Mouse (Mus musculus): ENCODE data around the gene Col19a1.

Gene Col19a1

DNA sequence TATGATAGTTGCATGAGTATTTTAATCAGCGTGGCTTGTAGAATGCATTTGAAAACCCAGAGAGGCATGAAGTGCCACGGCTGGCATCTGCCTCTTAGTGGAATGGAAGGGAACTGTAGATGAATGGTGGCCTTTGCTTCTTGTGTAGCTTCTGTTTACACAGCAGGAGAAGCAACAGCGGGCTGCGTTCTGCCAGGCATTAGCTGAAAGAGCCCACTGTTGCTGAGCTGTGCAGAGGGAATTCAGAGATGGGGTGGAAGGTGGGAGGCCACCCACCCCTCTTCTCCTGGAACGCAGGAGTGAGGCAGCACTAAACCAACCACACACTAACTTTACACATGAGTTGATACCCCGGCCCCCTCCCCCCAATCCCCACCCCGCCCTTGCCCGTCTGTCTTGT, 356.8 kb downstream of the Col19a1 start:
- DNase-seq (ENCODE audit: low spot score in 2 of 2) = no peak

DNA sequence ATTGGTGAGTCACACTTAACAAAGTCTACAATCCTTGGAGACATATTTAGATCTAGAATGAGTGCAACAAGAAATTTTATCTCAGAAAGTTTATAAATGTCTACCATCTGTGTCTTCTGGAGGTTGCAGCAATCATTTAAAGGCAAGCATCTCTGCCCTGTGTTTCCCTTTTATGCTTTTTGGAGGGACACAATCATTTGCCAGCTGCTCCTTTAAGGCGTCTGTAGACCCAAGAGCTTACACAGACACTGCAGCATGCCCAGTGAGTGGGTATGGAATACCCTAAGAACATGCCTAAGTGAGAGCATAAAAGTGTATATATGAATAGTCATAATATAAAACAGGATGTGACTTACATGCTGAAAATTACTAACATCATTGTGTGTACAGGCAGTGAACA, 357.7 kb downstream of the Col19a1 start:
- peak in 1 of 2 experiments; percentile 56 for DNase-seq (ENCODE audit: low spot score in 2 of 2)

GRCm38 (mm10) chr1:24226941-24227711, 360.1 kb downstream of the Col19a1 start:
- no peak for DNase-seq (ENCODE audit: low spot score in 2 of 2)

- DNase-seq (ENCODE audit: low spot score in 2 of 2) = peak in 1 of 2 experiments; percentile 23
Observed at GRCm38 (mm10) chr1:24225825-24226526, 361.3 kb downstream of the Col19a1 start.

DNA sequence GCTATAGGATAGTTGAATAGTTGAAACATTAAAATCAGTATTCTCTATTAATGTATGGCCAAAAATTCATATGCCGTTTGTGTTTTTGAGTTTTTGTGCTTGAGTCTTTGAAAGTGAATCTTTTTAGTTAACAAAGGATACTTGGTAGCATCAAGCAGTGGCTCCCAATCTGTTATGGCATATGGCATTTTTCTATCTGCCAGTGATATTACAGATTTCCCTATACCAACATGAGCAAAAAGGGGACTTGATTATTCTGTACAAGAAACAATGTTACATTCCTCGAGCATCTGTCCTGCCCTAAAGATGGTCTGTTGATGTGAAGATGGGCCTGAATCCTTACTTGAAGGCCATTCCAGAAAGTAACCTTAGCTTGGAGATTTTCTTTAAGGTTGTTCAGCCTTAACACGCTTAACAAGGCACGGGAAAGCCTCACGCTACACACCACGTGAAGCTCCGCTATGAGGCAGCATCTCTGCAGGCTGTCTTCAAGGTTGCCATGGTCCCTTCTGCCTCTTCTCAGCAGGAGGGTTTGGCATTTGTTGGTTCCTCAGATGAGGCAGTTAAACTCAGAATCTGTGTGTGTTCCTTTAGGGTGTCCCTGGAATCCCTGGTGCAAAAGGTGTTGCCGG, 364.2 kb downstream of the Col19a1 start:
- DNase-seq (ENCODE audit: low spot score in 2 of 2) = peak; percentile 43 to 47

DNA sequence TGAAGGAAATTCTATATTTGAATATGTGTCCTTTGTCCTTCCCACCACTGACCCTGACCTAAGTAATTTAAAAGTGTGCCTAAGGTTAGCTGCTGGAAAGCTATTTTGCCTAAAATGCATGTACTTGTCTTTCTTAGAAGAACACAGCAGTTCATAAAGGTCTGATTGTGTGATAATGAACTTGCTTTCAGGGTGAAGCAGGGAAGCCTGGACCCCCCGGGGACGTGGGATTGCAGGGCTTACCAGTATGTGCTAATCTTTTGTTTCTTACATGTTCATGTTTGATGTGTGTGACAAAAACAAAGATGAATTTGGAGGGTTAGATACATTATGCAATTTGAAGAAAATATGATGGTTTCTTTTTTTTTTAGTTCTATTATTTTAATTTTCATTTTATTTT, 365.0 kb downstream of the Col19a1 start:
- DNase-seq (ENCODE audit: low spot score in 2 of 2) = no peak

DNA sequence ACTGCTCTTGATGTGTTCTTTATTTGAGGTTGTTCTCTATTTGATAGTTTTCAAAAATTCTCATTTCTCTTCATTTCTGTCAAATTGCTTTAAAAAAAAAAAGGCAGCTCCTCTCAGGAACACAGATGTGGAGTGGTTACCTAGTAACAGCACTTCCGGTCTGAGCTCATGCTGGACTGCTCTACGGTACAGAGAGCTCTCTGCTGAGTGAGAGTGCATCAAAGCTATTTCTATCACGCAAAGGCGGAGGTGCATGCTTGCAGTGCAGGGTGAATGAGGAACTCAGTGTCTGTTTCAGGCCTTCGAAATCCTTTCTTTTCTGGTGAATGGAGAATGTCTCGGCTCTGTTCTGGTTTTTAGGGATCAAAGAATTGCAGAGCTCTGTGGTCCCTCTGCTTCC, 368.2 kb downstream of the Col19a1 start:
- peak in 1 of 2 experiments; percentile 23 for DNase-seq (ENCODE audit: low spot score in 2 of 2)
